Mouse (Mus musculus): ENCODE measurements at regions not wholly inside any gene's neighbourhood (a gene's known extent, or its start where the extent isn't known, plus 50 kb on each side); places are given as distances from the start of the nearest gene placed in this dataset.

DNA sequence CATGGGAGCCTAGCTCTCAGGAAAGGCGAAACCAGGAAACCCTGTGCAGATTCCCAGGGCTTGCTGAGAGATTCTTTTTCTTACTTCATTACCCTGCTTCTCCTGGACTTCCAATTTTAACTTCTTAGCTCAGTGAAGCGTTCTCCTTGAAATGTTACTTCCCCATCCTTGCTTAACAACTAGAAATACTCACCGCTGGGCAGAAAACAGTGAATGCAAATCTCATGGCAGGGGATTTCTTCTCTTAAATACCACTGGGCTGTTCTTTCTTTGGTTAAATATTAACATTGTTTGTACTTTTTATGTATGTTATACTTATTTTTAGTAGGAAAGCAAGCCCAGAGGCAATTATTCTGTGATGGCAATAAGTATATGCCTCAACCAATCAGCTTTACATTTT, 151.0 kb upstream of the Gdf10 start:
- intact Hi-C loops (cut with DNase I): no loop called here
- DNase-seq (ENCODE audit: low spot score in 2 of 2): no peak

DNA sequence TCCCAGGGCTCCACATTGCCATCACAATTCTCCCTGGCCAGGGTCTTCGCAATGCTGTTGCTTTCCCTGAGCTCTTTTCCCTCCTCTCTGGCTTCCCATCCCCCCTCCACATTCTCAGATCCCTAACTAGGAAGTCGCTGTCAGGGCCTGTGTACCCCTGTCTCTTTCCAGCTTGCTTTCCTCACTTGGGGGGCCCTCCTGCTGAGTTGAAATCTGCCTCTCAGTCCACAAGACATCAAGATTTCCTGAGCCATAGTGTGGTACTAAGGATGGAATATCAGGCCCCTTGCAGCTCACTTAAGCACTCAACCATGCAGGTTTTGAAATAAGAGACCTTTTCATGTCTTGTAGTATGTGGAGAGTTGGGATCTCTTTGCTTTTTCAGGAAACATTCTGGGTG, 133.8 kb upstream of the Gdf10 start:
- intact Hi-C loops (cut with DNase I): no loop called here
- no peak for DNase-seq (ENCODE audit: low spot score in 2 of 2)

DNA sequence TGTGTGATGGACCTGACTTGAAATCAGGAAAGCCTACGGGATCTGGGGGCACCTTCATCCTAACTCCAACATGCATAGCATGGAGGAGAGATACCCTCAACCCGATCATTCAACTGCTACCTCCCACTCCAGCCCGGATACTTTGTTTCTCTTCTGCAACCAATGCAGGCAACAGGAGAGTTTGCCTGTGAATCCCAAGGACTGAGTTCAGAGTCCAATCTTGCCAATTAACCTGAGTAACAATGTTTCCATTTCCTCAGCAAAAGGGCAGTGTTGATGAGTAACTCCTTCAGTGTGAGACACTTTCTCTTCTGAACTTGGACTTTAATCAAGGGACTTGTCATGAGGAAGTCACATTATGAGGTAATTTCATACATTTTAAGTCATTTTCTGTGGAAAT, 129.1 kb upstream of the Gdf10 start:
- intact Hi-C loops (cut with DNase I): no loop called here
- no peak for DNase-seq (ENCODE audit: low spot score in 2 of 2)

DNA sequence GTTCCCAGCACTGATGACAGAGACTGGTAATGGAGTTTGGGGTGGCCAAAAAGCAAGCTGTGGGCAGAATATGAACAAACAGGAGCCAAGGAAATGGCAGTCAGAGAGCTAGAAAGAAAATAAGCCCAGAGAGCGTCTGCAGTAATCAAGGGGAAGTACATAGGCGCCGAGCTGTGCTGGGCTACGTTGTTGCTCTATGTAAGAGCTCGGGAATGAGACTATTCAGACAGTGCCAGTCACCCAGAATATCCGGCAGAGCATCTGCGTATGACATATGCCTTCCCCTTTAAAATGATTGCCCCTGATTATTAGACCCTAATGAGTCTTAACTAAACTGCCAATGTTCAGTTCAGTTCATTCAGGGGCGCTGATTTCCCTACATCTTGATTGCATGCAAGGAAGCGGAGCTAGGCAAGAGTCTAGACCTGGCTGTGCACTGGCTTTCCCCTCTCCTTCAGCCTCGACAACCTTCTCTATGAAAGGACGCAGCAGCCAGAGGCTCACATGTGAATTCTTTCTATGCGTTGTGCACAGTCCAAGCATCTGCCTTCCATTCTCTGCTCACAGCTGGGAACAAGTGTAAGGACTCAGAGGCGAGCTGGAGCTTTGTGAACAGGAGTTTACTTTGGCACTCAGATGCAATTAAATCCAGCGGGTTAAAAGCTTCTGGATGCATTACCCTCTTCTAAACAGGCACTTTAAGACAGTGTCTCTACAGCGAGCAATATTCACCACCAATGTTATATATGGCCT, 125.7 kb upstream of the Gdf10 start:
- intact Hi-C loops (cut with DNase I): no loop called here
- no peak for DNase-seq (ENCODE audit: low spot score in 2 of 2)

DNA sequence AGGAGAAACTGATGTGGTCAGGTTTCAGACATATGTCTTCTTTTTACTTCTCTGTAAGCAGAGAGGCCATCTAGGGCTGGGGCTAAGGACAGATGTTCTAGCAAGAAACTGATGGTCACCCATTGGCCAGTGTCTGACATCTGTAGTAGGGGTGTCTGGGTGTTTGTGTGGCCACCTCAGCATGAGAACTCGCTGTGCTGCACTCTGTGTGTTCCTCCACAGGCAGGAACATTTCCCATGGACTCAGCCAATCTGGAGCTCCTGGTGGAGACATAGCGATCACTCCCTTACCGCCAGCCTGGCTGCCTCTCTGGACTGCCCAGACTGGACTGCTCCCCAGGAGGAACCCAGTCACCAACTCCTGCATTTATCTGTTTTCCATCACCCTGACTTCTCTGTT, 119.1 kb upstream of the Gdf10 start:
- intact Hi-C loops (cut with DNase I): no loop called here
- no peak for DNase-seq (ENCODE audit: low spot score in 2 of 2)

DNA sequence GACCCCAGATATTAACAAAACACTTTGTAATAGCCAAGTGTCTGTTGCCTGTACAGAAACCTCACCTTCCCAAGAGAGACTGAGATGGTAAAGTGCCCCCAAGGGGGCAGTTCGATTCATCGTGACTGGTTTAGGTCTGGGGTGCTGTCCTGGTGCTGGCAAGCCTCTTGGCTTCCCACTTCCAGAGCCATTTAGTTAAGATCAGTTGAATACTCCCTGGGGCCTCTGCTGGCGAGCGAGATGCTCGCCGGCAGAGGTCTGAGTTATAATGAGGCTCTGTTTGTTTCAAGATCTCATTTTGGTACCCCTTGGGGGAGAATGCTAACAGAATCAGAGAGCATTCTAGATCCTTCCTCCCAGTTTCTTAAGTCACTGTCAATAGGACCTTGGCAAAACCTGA, 118.7 kb upstream of the Gdf10 start:
- DNase-seq (ENCODE audit: low spot score in 2 of 2): no peak
- intact Hi-C loops (cut with DNase I): no loop called here

DNA sequence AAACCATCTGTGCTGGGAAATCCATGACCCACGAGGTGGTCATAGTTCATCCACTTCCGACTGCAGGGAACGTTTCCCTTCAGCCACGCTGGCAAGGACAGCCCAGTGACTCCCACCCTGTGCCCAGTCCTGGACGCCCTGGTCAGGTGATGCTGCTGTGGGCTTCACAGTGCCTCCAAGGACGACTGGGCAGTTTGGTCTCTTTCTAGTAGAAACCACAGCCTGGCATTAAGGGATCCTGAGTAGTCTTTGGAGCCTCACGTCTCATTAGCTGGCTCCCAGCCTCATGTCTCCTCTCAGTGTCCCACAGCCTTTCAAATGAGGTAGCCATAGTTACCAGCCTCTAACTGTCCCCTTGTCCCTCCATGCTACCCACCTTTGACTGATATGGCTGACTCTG, 116.2 kb upstream of the Gdf10 start:
- intact Hi-C loops (cut with DNase I): no loop called here
- DNase-seq (ENCODE audit: low spot score in 2 of 2): no peak

DNA sequence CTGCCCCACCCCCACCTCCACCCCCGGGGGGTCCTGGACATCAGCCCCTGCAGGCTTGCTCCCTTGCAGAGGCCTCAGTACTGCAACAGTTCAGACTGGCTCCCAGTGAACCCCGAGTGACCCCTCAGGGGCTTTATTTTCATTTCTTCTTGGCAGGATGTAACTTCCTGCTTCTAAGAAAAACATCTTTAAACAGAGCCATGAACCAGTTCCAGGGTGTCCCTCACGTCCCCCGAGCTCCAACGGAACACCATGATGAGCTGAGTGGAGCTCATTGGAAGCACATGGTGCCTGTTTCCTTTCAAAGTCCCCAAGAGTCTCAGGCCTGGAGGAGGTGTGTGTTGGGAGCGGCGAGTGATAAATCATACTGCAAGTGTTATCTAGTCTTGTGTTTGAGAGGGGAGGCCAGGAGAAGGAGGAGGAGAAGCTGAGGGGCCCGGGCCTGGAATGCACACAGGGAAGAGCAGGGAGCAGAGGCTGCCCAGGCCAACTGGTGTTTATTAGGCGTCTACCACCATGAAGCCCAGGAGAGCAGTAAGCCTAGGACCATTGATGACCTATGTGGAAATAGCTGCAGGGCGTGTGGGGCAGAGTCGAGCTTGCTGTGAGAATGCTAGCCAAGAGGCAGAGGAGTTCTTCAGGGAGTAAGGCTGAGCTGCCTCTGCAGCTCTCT, 114.7 kb upstream of the Gdf10 start:
- DNase-seq (ENCODE audit: low spot score in 2 of 2): no peak
- intact Hi-C loops (cut with DNase I): no loop called here

DNA sequence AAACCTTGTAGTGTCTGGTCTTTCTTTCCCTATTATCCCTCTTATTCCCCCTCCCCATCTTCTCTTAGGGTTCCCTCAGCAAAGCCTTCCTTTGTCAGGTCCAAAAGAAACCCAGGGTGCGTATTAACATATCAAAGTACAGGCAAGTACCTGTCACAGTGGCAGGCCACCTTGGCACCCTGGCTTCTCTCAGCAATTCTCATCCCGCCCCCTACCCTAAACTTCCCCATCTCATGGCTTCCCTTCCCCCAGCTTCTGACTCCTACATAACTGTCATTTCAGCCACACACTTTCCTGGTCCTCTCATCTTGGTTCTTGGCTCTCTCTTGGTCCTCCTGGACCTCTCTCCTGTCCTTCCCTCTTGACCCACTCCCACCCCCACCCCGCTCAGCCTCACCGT, 112.8 kb upstream of the Gdf10 start:
- intact Hi-C loops (cut with DNase I): loop anchor here (5.0 kb wide), 1 partner anchor 113 kb away; no protein-coding TSS in a partner anchor
- no peak for DNase-seq (ENCODE audit: low spot score in 2 of 2)

DNA sequence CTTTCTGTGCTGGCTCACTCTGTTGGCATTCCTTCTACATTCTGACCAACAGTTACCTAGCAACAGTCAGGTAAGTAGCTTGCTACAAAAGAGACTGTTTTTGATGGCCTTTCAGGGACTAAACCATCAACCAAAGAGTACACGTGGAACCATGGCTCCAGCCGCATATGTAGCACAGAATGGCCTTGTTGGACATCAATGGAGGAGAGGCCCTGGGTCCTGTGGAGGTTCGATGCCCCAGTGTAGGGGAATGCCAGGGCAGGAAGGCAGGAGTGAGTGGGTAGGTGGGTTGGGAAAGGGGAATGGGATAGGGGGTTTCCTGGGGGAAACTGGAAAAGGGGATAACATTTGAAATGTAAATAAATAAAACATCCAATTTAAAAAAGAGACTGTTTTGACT, 112.1 kb upstream of the Gdf10 start:
- intact Hi-C loops (cut with DNase I): loop anchor here (5.0 kb wide), 1 partner anchor 114 kb away; no protein-coding TSS in a partner anchor
- DNase-seq (ENCODE audit: low spot score in 2 of 2): no peak

DNA sequence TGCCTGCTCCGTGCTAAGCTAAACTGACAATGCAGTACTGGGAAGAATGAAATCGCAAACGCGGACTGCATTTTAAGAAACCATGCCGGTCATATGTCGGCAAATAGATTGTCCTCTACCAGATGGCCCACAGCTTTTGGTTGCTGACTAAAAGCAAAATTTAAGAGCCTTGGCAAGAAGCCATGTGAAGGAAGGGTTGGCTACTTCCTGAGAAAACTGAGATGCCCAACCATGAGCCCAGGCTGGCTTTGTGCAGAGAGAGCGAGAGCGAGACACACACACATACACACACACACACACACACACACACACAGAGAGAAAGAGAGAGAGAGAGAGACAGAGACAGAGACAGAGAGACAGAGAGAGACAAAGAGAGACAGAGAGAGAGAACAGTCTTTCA, 111.1 kb upstream of the Gdf10 start:
- peak in 1 of 2 experiments; percentile 14 for DNase-seq (ENCODE audit: low spot score in 2 of 2)
- intact Hi-C loops (cut with DNase I): loop anchor here (5.0 kb wide), 1 partner anchor 115 kb away; no protein-coding TSS in a partner anchor

DNA sequence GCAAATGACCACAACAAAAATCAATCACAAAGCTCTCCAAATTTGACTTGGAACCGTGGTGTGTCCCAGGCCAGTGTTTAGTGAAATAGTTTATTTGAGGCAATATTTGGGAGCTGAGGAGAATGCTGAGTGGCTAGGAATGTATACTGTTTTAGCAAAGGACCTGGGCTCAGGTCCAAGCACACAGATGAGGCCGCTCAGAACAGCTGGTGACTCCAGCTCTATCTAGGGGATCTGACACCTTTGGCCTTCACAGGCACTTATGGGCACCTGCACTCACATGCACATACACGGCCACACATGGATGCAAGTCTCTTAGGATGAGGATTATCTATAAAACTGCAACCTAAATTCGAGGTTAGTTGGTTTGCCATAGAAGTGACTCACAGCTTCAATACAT, 110.6 kb upstream of the Gdf10 start:
- no peak for DNase-seq (ENCODE audit: low spot score in 2 of 2)
- intact Hi-C loops (cut with DNase I): loop anchor here (5.0 kb wide), 1 partner anchor 115 kb away; no protein-coding TSS in a partner anchor

DNA sequence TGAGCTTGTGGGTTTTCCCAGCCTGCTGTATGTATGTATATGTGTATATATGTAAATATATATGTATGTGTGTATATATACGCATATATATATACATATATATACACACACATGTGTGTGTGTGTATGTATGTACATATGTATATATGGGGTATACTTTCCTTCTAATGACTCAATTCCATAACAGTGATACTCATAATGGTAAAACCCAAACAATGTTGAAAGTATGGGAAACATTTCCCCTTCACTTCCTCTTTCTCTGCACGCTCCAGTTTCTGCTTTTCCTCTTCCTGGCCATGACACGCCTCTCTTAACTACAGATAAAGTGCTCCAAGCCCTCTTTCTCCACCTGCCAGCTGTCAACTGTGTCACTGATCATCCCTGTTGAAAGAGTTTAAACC, 110.1 kb upstream of the Gdf10 start:
- intact Hi-C loops (cut with DNase I): loop anchor here (5.0 kb wide), 1 partner anchor 116 kb away; no protein-coding TSS in a partner anchor

DNA sequence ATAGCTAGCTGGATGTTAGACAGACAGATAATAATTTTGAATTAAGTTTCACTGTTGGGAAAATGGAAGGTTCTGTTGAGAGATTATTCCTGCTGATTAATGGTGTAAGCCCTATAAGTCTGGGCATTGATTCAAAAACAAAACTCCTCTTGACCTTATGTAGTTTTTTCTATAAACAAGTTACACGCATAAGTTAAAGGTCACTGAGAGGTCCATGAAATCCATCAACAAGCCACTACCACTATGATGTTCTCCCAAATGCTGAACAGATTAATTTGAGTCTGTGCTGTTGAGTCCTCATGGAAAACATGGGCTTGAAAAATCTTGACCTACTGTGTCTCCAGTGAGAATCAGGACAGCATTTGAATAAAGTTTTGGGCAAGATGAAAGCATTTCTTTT, 109.3 kb upstream of the Gdf10 start:
- intact Hi-C loops (cut with DNase I): loop anchor here (5.0 kb wide), 1 partner anchor 117 kb away; no protein-coding TSS in a partner anchor
- DNase-seq (ENCODE audit: low spot score in 2 of 2): no peak

More for the DNA sequence above, 110.1 kb upstream of the Gdf10 start:
- DNase-seq (ENCODE audit: low spot score in 2 of 2): no peak

DNA sequence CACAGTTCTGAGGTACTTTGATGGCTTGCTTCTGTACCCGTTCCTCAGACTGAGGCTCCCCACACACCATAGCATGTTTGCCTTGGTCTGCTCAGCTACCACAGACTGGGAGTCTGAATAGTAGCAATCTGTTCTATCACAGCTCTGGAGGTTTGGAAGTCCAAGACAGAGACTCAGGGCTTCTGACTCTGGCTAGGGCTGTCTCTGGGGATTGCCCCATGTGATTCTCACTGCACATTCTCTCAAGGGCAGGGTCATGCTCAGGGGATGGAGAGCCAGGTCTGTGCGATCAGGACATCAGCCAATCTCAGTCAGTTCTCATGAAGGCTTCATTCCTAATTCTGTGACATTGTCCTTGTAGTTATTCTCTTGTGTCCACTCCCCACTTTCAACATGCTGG, 108.8 kb upstream of the Gdf10 start:
- intact Hi-C loops (cut with DNase I): loop anchor here (5.0 kb wide), 1 partner anchor 117 kb away; no protein-coding TSS in a partner anchor
- DNase-seq (ENCODE audit: low spot score in 2 of 2): no peak

DNA sequence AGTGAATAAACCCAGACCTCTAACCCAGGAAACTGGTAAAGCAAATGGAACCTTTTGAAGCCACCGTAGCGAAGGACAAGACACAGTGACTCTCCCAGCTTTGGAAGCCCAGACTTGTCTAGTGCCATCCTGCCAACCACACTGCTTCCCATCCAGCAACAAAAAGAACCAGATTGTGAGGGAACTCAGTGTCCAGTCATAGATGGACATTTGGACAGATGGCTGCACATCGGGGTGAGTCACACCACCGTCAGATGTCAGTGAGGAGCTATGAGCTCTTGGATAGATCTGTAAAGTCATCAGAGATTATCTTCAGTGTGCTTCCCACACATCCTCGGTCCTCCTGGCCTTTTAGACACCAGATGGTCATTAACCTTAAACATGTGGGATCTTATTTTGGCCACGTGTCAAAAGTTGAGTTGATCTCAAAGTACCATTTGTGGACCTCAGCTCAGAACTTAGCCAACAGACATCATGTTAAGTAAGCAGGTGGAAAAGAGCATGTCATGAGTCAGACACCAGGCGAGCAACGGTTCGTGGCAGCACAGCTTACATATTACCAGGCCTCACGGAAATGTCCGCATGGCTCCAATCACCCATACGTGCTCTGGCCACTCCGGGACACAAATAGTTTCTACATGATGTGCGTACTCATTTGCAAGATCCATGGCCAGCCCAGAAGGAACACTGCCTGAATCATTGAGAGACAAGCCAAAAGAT, 102.7 kb upstream of the Gdf10 start:
- intact Hi-C loops (cut with DNase I): loop anchor here (5.0 kb wide), 1 partner anchor 67 kb away; no protein-coding TSS in a partner anchor
- DNase-seq (ENCODE audit: low spot score in 2 of 2): no peak

DNA sequence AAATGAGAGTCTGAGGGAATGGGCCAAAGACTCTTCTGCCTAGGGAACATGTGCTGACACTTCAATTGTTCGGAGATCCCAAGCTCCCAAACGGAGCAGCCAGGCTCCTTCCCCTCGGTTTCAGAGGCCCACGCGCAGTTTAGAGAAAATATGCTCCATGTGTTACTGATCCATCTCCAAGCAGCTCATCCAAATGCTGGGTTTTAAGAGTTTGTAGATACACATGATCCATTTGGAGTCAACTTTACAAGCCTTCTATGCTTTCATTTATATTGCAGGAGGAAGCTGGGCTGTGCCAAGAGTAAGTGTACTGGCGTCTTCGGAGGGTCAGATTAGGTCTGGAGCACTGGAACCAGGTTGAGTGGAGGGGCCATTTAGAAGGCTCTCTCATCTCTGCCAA, 102.0 kb upstream of the Gdf10 start:
- no peak for DNase-seq (ENCODE audit: low spot score in 2 of 2)
- intact Hi-C loops (cut with DNase I): loop anchor here (5.0 kb wide), 1 partner anchor 66 kb away; no protein-coding TSS in a partner anchor

DNA sequence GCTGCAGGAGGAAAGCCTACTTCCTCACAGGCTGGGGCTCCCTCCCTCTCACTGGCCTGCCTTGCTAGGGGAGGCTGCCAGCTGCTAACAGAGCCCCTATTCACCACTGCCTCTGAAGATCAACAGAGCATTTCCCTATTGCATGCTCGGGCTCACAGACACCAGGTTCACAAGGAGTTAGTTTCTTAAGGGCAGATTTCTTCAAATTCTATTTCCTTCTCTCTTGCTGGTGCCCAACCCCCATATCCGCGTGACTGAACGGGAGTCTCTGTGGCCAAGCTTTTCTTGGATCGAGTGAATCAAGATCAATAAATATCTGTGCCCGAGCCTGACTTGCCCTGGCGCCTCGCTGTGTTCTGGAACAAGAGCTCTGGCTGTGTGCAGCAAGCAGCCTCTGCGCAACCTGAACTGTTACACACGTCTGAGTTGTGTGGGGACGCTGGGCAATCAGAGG, 98.9 kb upstream of the Gdf10 start:
- DNase-seq (ENCODE audit: low spot score in 2 of 2): peak; percentile 36 to 39
- intact Hi-C loops (cut with DNase I): loop anchor here (5.0 kb wide), 1 partner anchor 63 kb away; no protein-coding TSS in a partner anchor

DNA sequence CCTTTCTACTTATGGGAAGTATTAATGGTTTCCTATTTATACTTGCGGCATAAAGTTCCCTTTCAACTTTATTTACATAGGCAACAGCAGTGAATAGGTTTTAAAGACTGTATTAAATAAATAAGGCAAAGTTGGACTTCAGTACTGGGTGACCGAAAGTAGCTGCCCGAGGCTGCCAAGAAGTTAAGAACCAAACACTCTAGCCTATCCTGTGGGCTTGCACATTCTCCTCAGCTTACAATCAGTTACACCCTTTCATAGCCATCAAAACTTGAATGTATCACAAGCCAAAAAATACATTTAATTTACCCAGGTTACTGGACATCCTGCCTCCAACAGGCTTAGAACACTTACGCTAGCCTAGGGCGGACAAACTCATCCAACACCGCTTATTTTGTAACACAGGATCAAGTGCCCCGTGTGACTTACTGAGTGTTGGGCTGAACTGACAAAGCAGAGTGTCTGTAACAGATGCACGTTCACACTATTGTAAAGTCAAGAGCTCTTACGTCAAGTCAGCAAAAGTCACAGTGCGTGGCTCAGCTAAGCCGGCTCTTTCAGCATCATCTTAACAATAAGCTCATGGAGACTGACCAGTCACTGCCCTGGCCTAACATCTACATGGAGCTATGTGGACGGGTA, 97.3 kb upstream of the Gdf10 start:
- intact Hi-C loops (cut with DNase I): no loop called here
- no peak for DNase-seq (ENCODE audit: low spot score in 2 of 2)

Measured in left cerebral cortex, postnatal 14 days (tissue).